Mouse (Mus musculus): Measurements from ENCODE around the gene Cyth1. TPM values are rescaled to one million over a fixed set of nuclear protein-coding genes. Genes with fewer than 3 reads are reported as not detected.

Gene Cyth1
- total and polyA plus RNA-seq, 3 experiments: 49.7 to 108 (median 79.7) TPM

GRCm38 (mm10) chr11:118160763-118161162, 87.6 kb downstream of the Cyth1 start:
- peaks cover 5% of the 10 kb centered on the region for H3K9me3 ChIP-seq (replicated peaks; ENCODE audit: low read length)
- H3K4me1 ChIP-seq (ENCODE audit: control insufficient read depth in 1 of 2, insufficient read depth in 2 of 2): peaks cover 21 to 72% of the 10 kb centered on the region in 2 experiments
- H3K4me3 ChIP-seq (replicated peaks in 1 of 3; ENCODE audit: low read depth in 2 of 3, low read length in 2 of 3, poor library complexity in 1 of 3): no peak overlapping the region
- no peaks in the 10 kb centered on the region for H3K79me2 ChIP-seq (replicated peaks; ENCODE audit: control insufficient read depth, extremely low read depth, insufficient read depth, poor library complexity, severe bottlenecking)
- H3K27me3 ChIP-seq (replicated peaks): no peaks in the 10 kb centered on the region
- in situ Hi-C loops (cut with MboI; ENCODE audit: low pct_ligation_motif_present, low pct_unique_long_range_greater_than_20kb, low sequenced_read_pairs) (no loop called here), dilution Hi-C loops (cut with MboI; ENCODE audit: extremely low pct_ligation_motif_present, extremely low pct_unique_long_range_greater_than_20kb, low sequenced_read_pairs) (no loop called here)
- no peak overlapping the region for H3K9ac ChIP-seq (ENCODE audit: insufficient read depth, low read depth)
- no peak for TF ChIP-seq RCOR1 (conservative IDR thresholded peaks at IDR 0.05; ENCODE audit: low read depth, low read length)
- TF ChIP-seq USF1 (IDR thresholded peaks at IDR 0.05; ENCODE audit: low read depth, low read length): no peak
- no peak for TF ChIP-seq KAT2A (IDR thresholded peaks at IDR 0.05; ENCODE audit: insufficient replicate concordance, low read length)
- no peak for TF ChIP-seq CTCF (conservative IDR thresholded peaks at IDR 0.05 in 1 of 2, IDR thresholded peaks at IDR 0.05 in 1 of 2; ENCODE audit: low read depth in 2 of 2, low read length in 2 of 2)
- no peak for TF ChIP-seq MAX (IDR thresholded peaks at IDR 0.05; ENCODE audit: low read length)
- TF ChIP-seq ZMIZ1 (IDR thresholded peaks at IDR 0.05; ENCODE audit: low read depth, low read length): no peak; the same call in 1 of the 2 replicates
- no peak for TF ChIP-seq JUN (IDR thresholded peaks at IDR 0.05; ENCODE audit: insufficient read depth, low read depth, low read length)
- DNase-seq (ENCODE audit: extremely low read depth): no peak
- peaks cover 39 to 58% of the 10 kb centered on the region in 2 experiments for H3K36me3 ChIP-seq (replicated peaks in 1 of 2; ENCODE audit: control insufficient read depth in 1 of 2, insufficient read depth in 1 of 2, low read length in 1 of 2)
- H3K4me2 ChIP-seq (ENCODE audit: insufficient read depth, low read depth, poor library complexity, severe bottlenecking): no peak overlapping the region
- H3K27ac ChIP-seq (ENCODE audit: insufficient read depth, low read depth): no peak overlapping the region

- TF ChIP-seq JUN (IDR thresholded peaks at IDR 0.05; ENCODE audit: insufficient read depth, low read depth, low read length) (no peak), POLR2A (IDR thresholded peaks at IDR 0.05; ENCODE audit: low read depth, low read length) (no peak), ZNF384 (IDR thresholded peaks at IDR 0.05; ENCODE audit: low read depth, low read length) (no peak), MYC (IDR thresholded peaks at IDR 0.05; ENCODE audit: low read depth, low read length) (no peak), PAX5 (IDR thresholded peaks at IDR 0.05; ENCODE audit: low read length) (no peak), USF2 (conservative IDR thresholded peaks at IDR 0.05; ENCODE audit: low read depth, low read length) (no peak), USF1 (IDR thresholded peaks at IDR 0.05; ENCODE audit: low read depth, low read length) (no peak)
- no peak for DNase-seq (ENCODE audit: extremely low read depth)
- no peak overlapping the region for H3K9ac ChIP-seq (ENCODE audit: insufficient read depth, low read depth)
- peaks cover 11% of the 10 kb centered on the region for H3K9me3 ChIP-seq (replicated peaks; ENCODE audit: low read length)
- H3K36me3 ChIP-seq (replicated peaks in 1 of 2; ENCODE audit: control insufficient read depth in 1 of 2, insufficient read depth in 1 of 2, low read length in 1 of 2): peaks cover 21 to 44% of the 10 kb centered on the region in 2 experiments
- H3K4me2 ChIP-seq (ENCODE audit: insufficient read depth, low read depth, poor library complexity, severe bottlenecking): no peak overlapping the region
- peaks cover 21 to 63% of the 10 kb centered on the region in 2 experiments for H3K4me1 ChIP-seq (ENCODE audit: control insufficient read depth in 1 of 2, insufficient read depth in 2 of 2)
- no peaks in the 10 kb centered on the region for H3K79me2 ChIP-seq (replicated peaks; ENCODE audit: control insufficient read depth, extremely low read depth, insufficient read depth, poor library complexity, severe bottlenecking)
- no peak overlapping the region for H3K4me3 ChIP-seq (replicated peaks in 1 of 3; ENCODE audit: low read depth in 2 of 3, low read length in 2 of 3, poor library complexity in 1 of 3)
- H3K27me3 ChIP-seq (replicated peaks): no peaks in the 10 kb centered on the region
- H3K27ac ChIP-seq (ENCODE audit: insufficient read depth, low read depth): no peak overlapping the region
- dilution Hi-C loops (cut with MboI; ENCODE audit: extremely low pct_ligation_motif_present, extremely low pct_unique_long_range_greater_than_20kb, low sequenced_read_pairs) (no loop called here), in situ Hi-C loops (cut with MboI; ENCODE audit: low pct_ligation_motif_present, low pct_unique_long_range_greater_than_20kb, low sequenced_read_pairs) (loop anchor here (5.0 kb wide), 1 partner anchor 44 kb away; no protein-coding TSS in a partner anchor)
These were observed 89.6 kb downstream of the Cyth1 start for GRCm38 (mm10) chr11:118158753-118159152.

- peaks cover 13% of the 10 kb centered on the region for H3K9me3 ChIP-seq (replicated peaks; ENCODE audit: low read length)
- dilution Hi-C loops (cut with MboI; ENCODE audit: extremely low pct_ligation_motif_present, extremely low pct_unique_long_range_greater_than_20kb, low sequenced_read_pairs): no loop called here
- TF ChIP-seq ETS1 (conservative IDR thresholded peaks at IDR 0.05; ENCODE audit: low read depth, low read length) (peak; percentile 93), POLR2AphosphoS2 (IDR thresholded peaks at IDR 0.05; ENCODE audit: low read depth, low read length) (no peak), CHD2 (IDR thresholded peaks at IDR 0.05; ENCODE audit: low read length) (peak; percentile 40; the same call in 1 of the 2 replicates), MYC (IDR thresholded peaks at IDR 0.05; ENCODE audit: low read depth, low read length) (peak; percentile 65; the same call in 1 of the 2 replicates), JUND (conservative IDR thresholded peaks at IDR 0.05; ENCODE audit: low read depth, low read length) (peak; percentile 55), ZMIZ1 (IDR thresholded peaks at IDR 0.05; ENCODE audit: low read depth, low read length) (no peak), RCOR1 (conservative IDR thresholded peaks at IDR 0.05; ENCODE audit: low read depth, low read length) (peak; percentile 52; the same call in 1 of the 2 replicates), ZC3H11A (IDR thresholded peaks at IDR 0.05; ENCODE audit: low read depth, low read length) (no peak), JUN (IDR thresholded peaks at IDR 0.05; ENCODE audit: insufficient read depth, low read depth, low read length) (peak; percentile 53), E2F4 (IDR thresholded peaks at IDR 0.05; ENCODE audit: insufficient replicate concordance, low read depth, low read length) (no peak), SIN3A (IDR thresholded peaks at IDR 0.05; ENCODE audit: low read length) (peak; percentile 75; the same call in 1 of the 2 replicates), BHLHE40 (IDR thresholded peaks at IDR 0.05; ENCODE audit: low read depth, low read length) (peak; percentile 83), MAFK (IDR thresholded peaks at IDR 0.05; ENCODE audit: insufficient replicate concordance, low read length) (peak; percentile 73; the same call in 1 of the 2 replicates), EP300 (IDR thresholded peaks at IDR 0.05; ENCODE audit: low read length) (peak; percentile 87), MEF2A (IDR thresholded peaks at IDR 0.05; ENCODE audit: borderline replicate concordance, low read depth, low read length) (peak; percentile 91), IRF4 (IDR thresholded peaks at IDR 0.05; ENCODE audit: low read depth, low read length) (peak; percentile 80)
These were observed 91.8 kb downstream of the Cyth1 start for GRCm38 (mm10) chr11:118156480-118157060.

More at GRCm38 (mm10) chr11:118156480-118157060, 91.8 kb downstream of the Cyth1 start:
- Histone ChIP-seq H3K9ac (ENCODE audit: insufficient read depth, low read depth) (no peak overlapping the region), H3K79me2 (replicated peaks; ENCODE audit: control insufficient read depth, extremely low read depth, insufficient read depth, poor library complexity, severe bottlenecking) (no peaks in the 10 kb centered on the region), H3K4me2 (ENCODE audit: insufficient read depth, low read depth, poor library complexity, severe bottlenecking) (peak overlapping the region; percentile 35; the same call in 1 of the 2 replicates), H3K4me3 (replicated peaks in 1 of 3; ENCODE audit: low read depth in 2 of 3, low read length in 2 of 3, poor library complexity in 1 of 3) (no peak overlapping the region), H3K4me1 (ENCODE audit: control insufficient read depth in 1 of 2, insufficient read depth in 2 of 2) (peaks cover 21 to 65% of the 10 kb centered on the region in 2 experiments), H3K27ac (ENCODE audit: insufficient read depth, low read depth) (no peak overlapping the region), H3K27me3 (replicated peaks) (no peaks in the 10 kb centered on the region), H3K36me3 (replicated peaks in 1 of 2; ENCODE audit: control insufficient read depth in 1 of 2, insufficient read depth in 1 of 2, low read length in 1 of 2) (peaks cover 4 to 22% of the 10 kb centered on the region in 2 experiments)
- in situ Hi-C loops (cut with MboI; ENCODE audit: low pct_ligation_motif_present, low pct_unique_long_range_greater_than_20kb, low sequenced_read_pairs): loop anchor here (5.0 kb wide), 1 partner anchor 46 kb away; no protein-coding TSS in a partner anchor
- peak; percentile 94 for DNase-seq (ENCODE audit: extremely low read depth)
